Mouse (Mus musculus) kidney, postnatal 4 days (tissue): Measurements from ENCODE around the gene Gdpd4.

Source experiments
- DNase-seq, 2 experiments: peaks; one replicate each; pipeline ENCODE4 v3.0.0; 2021; ENCODE audit warnings: mixed read lengths in 2 of 2

Gene Gdpd4

GRCm38 (mm10) chr7:97919742-97920141 lies at the start of gene Gdpd4:
TSS of gene Gdpd4 (plus strand) at chr7:97919955.
- DNase-seq, result no peak

GRCm38 (mm10) chr7:97872396-97872795 lies 47.4 kb upstream of the Gdpd4 start:
- DNase-seq, result no peak

GRCm38 (mm10) chr7:97873317-97873716 lies 46.4 kb upstream of the Gdpd4 start:
- DNase-seq, result no peak

GRCm38 (mm10) chr7:97877846-97878538 lies 41.8 kb upstream of the Gdpd4 start:
- DNase-seq, result no peak

- no peak for DNase-seq
Measured at GRCm38 (mm10) chr7:97911646-97912045, 8.1 kb upstream of the Gdpd4 start.

- DNase-seq, result peak in 1 of 2 experiments; percentile 2
Measured at GRCm38 (mm10) chr7:97914833-97915516, 4.8 kb upstream of the Gdpd4 start.

GRCm38 (mm10) chr7:97925819-97926218 lies 6.1 kb downstream of the Gdpd4 start:
- DNase-seq, result no peak

- DNase-seq, result no peak
Measured at GRCm38 (mm10) chr7:97926978-97927377, 7.2 kb downstream of the Gdpd4 start.

- no peak for DNase-seq
Measured at GRCm38 (mm10) chr7:97944485-97944884, 24.7 kb downstream of the Gdpd4 start.

- no peak for DNase-seq
Measured at GRCm38 (mm10) chr7:97972486-97972885, 52.7 kb downstream of the Gdpd4 start.

GRCm38 (mm10) chr7:97977463-97977862 lies 57.7 kb downstream of the Gdpd4 start:
- DNase-seq, result peak; percentile 66 to 69

GRCm38 (mm10) chr7:97984108-97984834 lies 64.5 kb downstream of the Gdpd4 start:
- peak; percentile 65 to 68 for DNase-seq

- no peak for DNase-seq
Measured at GRCm38 (mm10) chr7:98002617-98003016, 82.9 kb downstream of the Gdpd4 start.

GRCm38 (mm10) chr7:98048101-98048824 lies 128.5 kb downstream of the Gdpd4 start:
- DNase-seq, result no peak

GRCm38 (mm10) chr7:98051980-98052379 lies 132.2 kb downstream of the Gdpd4 start:
- peak; percentile 81 to 82 for DNase-seq

GRCm38 (mm10) chr7:98054461-98054860 lies 134.7 kb downstream of the Gdpd4 start:
- DNase-seq, result no peak

GRCm38 (mm10) chr7:98054942-98055341 lies 135.2 kb downstream of the Gdpd4 start:
- no peak for DNase-seq

GRCm38 (mm10) chr7:98066229-98066628 lies 146.5 kb downstream of the Gdpd4 start:
- no peak for DNase-seq

- peak; percentile 94 to 95 for DNase-seq
Measured at GRCm38 (mm10) chr7:98071620-98072019, 151.9 kb downstream of the Gdpd4 start.

- DNase-seq, result no peak
Measured at GRCm38 (mm10) chr7:98077453-98077852, 157.7 kb downstream of the Gdpd4 start.

GRCm38 (mm10) chr7:98082376-98082775 lies 162.6 kb downstream of the Gdpd4 start:
- DNase-seq, result peak; percentile 40 to 50

- DNase-seq, result peak in 1 of 2 experiments; percentile 31
Measured at GRCm38 (mm10) chr7:98084541-98085293, 165.0 kb downstream of the Gdpd4 start.
